Mouse (Mus musculus): ENCODE results near the gene Tmbim1. TPM values are rescaled to one million over a fixed set of nuclear protein-coding genes. Genes with fewer than 3 reads are reported as not detected.

The Tmbim1 gene
- total and polyA plus RNA-seq, 3 experiments: 26.6 to 35.1 (median 32.4) TPM

DNA sequence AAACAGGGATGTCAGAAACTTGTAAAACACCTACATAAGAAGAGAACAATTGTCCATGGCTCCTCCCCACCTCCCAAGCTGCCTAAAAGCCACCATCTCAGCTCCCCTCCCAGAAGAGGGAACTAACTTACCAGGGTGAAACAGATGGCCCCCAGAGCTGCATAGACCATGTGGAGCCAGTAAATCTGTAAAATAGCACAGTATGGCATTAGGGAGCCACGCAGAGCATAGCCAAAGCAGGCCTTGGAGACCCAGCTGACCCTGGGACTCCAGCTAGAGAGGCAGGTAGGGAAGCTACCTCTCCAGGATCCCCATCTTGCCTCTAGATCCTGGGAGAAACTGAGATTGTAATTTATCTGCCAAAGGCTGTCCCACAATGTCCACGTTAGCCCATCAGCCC, 15.7 kb downstream of the Tmbim1 start:
- TF ChIP-seq SIN3A (IDR thresholded peaks at IDR 0.05; ENCODE audit: low read length) (no peak), ZC3H11A (IDR thresholded peaks at IDR 0.05; ENCODE audit: low read depth, low read length) (no peak), MEF2A (IDR thresholded peaks at IDR 0.05; ENCODE audit: borderline replicate concordance, low read depth, low read length) (no peak), SMC3 (IDR thresholded peaks at IDR 0.05; ENCODE audit: low read depth, low read length) (no peak), RCOR1 (conservative IDR thresholded peaks at IDR 0.05; ENCODE audit: low read depth, low read length) (no peak), BHLHE40 (IDR thresholded peaks at IDR 0.05; ENCODE audit: low read depth, low read length) (no peak), TCF12 (IDR thresholded peaks at IDR 0.05; ENCODE audit: low read depth, low read length) (no peak), CTCF (conservative IDR thresholded peaks at IDR 0.05 in 1 of 2, IDR thresholded peaks at IDR 0.05 in 1 of 2; ENCODE audit: low read depth in 2 of 2, low read length in 2 of 2) (no peak), POLR2AphosphoS2 (IDR thresholded peaks at IDR 0.05; ENCODE audit: low read depth, low read length) (no peak), IRF4 (IDR thresholded peaks at IDR 0.05; ENCODE audit: low read depth, low read length) (no peak), RAD21 (IDR thresholded peaks at IDR 0.05; ENCODE audit: low read depth, low read length) (no peak), EP300 (IDR thresholded peaks at IDR 0.05; ENCODE audit: low read length) (no peak), MXI1 (IDR thresholded peaks at IDR 0.05; ENCODE audit: low read depth, low read length) (no peak)
- H3K27me3 ChIP-seq (replicated peaks): no peaks in the 10 kb centered on the region
- no peak overlapping the region for H3K4me2 ChIP-seq (ENCODE audit: insufficient read depth, low read depth, poor library complexity, severe bottlenecking)
- H3K27ac ChIP-seq (ENCODE audit: insufficient read depth, low read depth): no peak overlapping the region
- H3K79me2 ChIP-seq (replicated peaks; ENCODE audit: control insufficient read depth, extremely low read depth, insufficient read depth, poor library complexity, severe bottlenecking): no peaks in the 10 kb centered on the region; the same call in 1 of the 2 replicates
- H3K36me3 ChIP-seq (replicated peaks in 1 of 2; ENCODE audit: control insufficient read depth in 1 of 2, insufficient read depth in 1 of 2, low read length in 1 of 2): peaks cover 54 to 76% of the 10 kb centered on the region in 2 experiments
- H3K4me3 ChIP-seq (replicated peaks in 1 of 3; ENCODE audit: low read depth in 2 of 3, low read length in 2 of 3, poor library complexity in 1 of 3): no peak overlapping the region
- DNase-seq (ENCODE audit: extremely low read depth): no peak
- no peak overlapping the region for H3K9ac ChIP-seq (ENCODE audit: insufficient read depth, low read depth)
- in situ Hi-C loops (cut with MboI; ENCODE audit: low pct_ligation_motif_present, low pct_unique_long_range_greater_than_20kb, low sequenced_read_pairs): no loop called here
- dilution Hi-C loops (cut with MboI; ENCODE audit: extremely low pct_ligation_motif_present, extremely low pct_unique_long_range_greater_than_20kb, low sequenced_read_pairs): no loop called here
- peaks cover 8 to 63% of the 10 kb centered on the region in 2 experiments; a peak in 3 of 4 replicates for H3K4me1 ChIP-seq (ENCODE audit: control insufficient read depth in 1 of 2, insufficient read depth in 2 of 2)
- no peaks in the 10 kb centered on the region for H3K9me3 ChIP-seq (replicated peaks; ENCODE audit: low read length)

GRCm38 (mm10) chr1:74289248-74289647, 16.2 kb downstream of the Tmbim1 start:
- Histone ChIP-seq H3K27me3 (replicated peaks) (no peaks in the 10 kb centered on the region), H3K36me3 (replicated peaks in 1 of 2; ENCODE audit: control insufficient read depth in 1 of 2, insufficient read depth in 1 of 2, low read length in 1 of 2) (peaks cover 52 to 72% of the 10 kb centered on the region in 2 experiments), H3K27ac (ENCODE audit: insufficient read depth, low read depth) (no peak overlapping the region), H3K79me2 (replicated peaks; ENCODE audit: control insufficient read depth, extremely low read depth, insufficient read depth, poor library complexity, severe bottlenecking) (peaks cover under 1% of the 10 kb centered on the region; the same call in 1 of the 2 replicates), H3K4me1 (ENCODE audit: control insufficient read depth in 1 of 2, insufficient read depth in 2 of 2) (peaks cover 8 to 60% of the 10 kb centered on the region in 2 experiments; a peak in 3 of 4 replicates), H3K9ac (ENCODE audit: insufficient read depth, low read depth) (no peak overlapping the region), H3K4me2 (ENCODE audit: insufficient read depth, low read depth, poor library complexity, severe bottlenecking) (no peak overlapping the region), H3K9me3 (replicated peaks; ENCODE audit: low read length) (no peaks in the 10 kb centered on the region), H3K4me3 (replicated peaks in 1 of 3; ENCODE audit: low read depth in 2 of 3, low read length in 2 of 3, poor library complexity in 1 of 3) (no peak overlapping the region)
- DNase-seq (ENCODE audit: extremely low read depth): no peak
- TF ChIP-seq CTCF (conservative IDR thresholded peaks at IDR 0.05 in 1 of 2, IDR thresholded peaks at IDR 0.05 in 1 of 2; ENCODE audit: low read depth in 2 of 2, low read length in 2 of 2) (no peak), EP300 (IDR thresholded peaks at IDR 0.05; ENCODE audit: low read length) (no peak), ZMIZ1 (IDR thresholded peaks at IDR 0.05; ENCODE audit: low read depth, low read length) (no peak), ETS1 (conservative IDR thresholded peaks at IDR 0.05; ENCODE audit: low read depth, low read length) (no peak), IRF4 (IDR thresholded peaks at IDR 0.05; ENCODE audit: low read depth, low read length) (no peak), POLR2A (IDR thresholded peaks at IDR 0.05; ENCODE audit: low read depth, low read length) (no peak), UBTF (IDR thresholded peaks at IDR 0.05; ENCODE audit: low read depth, low read length) (no peak), GABPA (IDR thresholded peaks at IDR 0.05; ENCODE audit: insufficient replicate concordance, low read depth, low read length) (no peak), NRF1 (IDR thresholded peaks at IDR 0.05; ENCODE audit: low read depth, low read length) (no peak), TBP (conservative IDR thresholded peaks at IDR 0.05; ENCODE audit: low read depth, low read length) (no peak), SMC3 (IDR thresholded peaks at IDR 0.05; ENCODE audit: low read depth, low read length) (no peak), MAZ (IDR thresholded peaks at IDR 0.05; ENCODE audit: low read depth, low read length) (no peak), USF1 (IDR thresholded peaks at IDR 0.05; ENCODE audit: low read depth, low read length) (no peak)
- dilution Hi-C loops (cut with MboI; ENCODE audit: extremely low pct_ligation_motif_present, extremely low pct_unique_long_range_greater_than_20kb, low sequenced_read_pairs) (no loop called here), in situ Hi-C loops (cut with MboI; ENCODE audit: low pct_ligation_motif_present, low pct_unique_long_range_greater_than_20kb, low sequenced_read_pairs) (no loop called here)
